Mouse (Mus musculus) neural tube, embryonic 14.5 days (tissue): ENCODE measurements at regions not wholly inside any gene's neighbourhood (a gene's known extent, or its start where the extent isn't known, plus 50 kb on each side); places are given as distances from the start of the nearest gene placed in this dataset.

Experiments used
- ATAC-seq: fragments of 200-750 bp; cut with Nextera tagmentation; 2 replicates; pipeline ENCODE4 v1.8.0; 2017; ENCODE audit warnings: low read depth, mild to moderate bottlenecking, moderate TSS enrichment, moderate library complexity
- H3K27ac ChIP-seq: fragments of 300-500 bp; sonication (generic); 2 replicates; pipeline ENCODE4 v1.5.1; 2014; ENCODE audit warnings: low read depth, mild to moderate bottlenecking, control low read depth, low read length, moderate library complexity, mixed read lengths
- H3K27me3 ChIP-seq: fragments of 300-500 bp; sonication (generic); 2 replicates; pipeline ENCODE4 v1.6.1; 2014; ENCODE audit warnings: low read length; ENCODE audit not compliant: control insufficient read depth, insufficient read depth
- H3K36me3 ChIP-seq: fragments of 300-500 bp; sonication (generic); 2 replicates; pipeline ENCODE4 v1.6.1; 2014; ENCODE audit warnings: low read length, mixed read lengths; ENCODE audit not compliant: control insufficient read depth, insufficient read depth
- H3K4me1 ChIP-seq: fragments of 300-500 bp; sonication (generic); 2 replicates; pipeline ENCODE4 v1.6.1; 2014; ENCODE audit warnings: low read length; ENCODE audit not compliant: control insufficient read depth, insufficient read depth
- H3K4me2 ChIP-seq: fragments of 300-500 bp; sonication (generic); 2 replicates; pipeline ENCODE4 v1.6.1; 2014; ENCODE audit warnings: mild to moderate bottlenecking, low read depth, low read length, control low read depth
- H3K4me3 ChIP-seq: fragments of 300-500 bp; sonication (generic); 2 replicates; pipeline ENCODE4 v1.5.1; 2014; ENCODE audit warnings: low read depth, low read length, control low read depth, mixed read lengths
- H3K9ac ChIP-seq: fragments of 300-500 bp; sonication (generic); replicated peaks from 2 replicates; pipeline ENCODE4 v1.6.1; 2014; ENCODE audit warnings: low read depth, mild to moderate bottlenecking, control low read depth, low read length, mixed read lengths
- H3K9me3 ChIP-seq: fragments of 300-500 bp; sonication (generic); 2 replicates; pipeline ENCODE4 v1.6.1; 2016; ENCODE audit warnings: low read length; ENCODE audit not compliant: control insufficient read depth
- WGBS: fragments of 180-500 bp; shearing (Covaris S2); extraction: QIAGEN DNeasy Blood & Tissue Kit; methylation state at CpG from one replicate; pipeline ENCODE4 v1.1.7; 2014; 5-methylcytosine and 5-hydroxymethylcytosine counted together

DNA sequence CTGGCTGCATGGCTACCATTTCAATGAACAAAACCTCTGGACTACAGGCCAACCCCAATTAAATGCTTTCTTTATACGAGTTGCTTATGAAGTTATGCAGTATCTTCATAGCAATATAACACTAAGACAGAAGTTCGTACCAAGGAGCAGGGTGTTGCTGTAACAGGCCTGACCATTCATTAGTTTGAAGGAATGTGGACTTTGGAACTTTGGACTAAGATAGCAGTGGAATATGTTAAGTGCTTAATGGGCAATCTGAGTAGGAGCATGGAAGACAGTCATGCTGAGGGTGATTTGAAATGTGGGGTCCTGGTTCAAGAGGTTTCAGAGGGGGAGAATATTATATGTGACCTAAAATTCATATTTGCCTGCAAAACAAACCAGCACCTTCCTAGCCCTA is 623.8 kb downstream of the Tmem114 start:
- no peak for ATAC-seq
- H3K36me3 ChIP-seq = no peaks in the 10 kb centered on the region
- no peaks in the 10 kb centered on the region for H3K9me3 ChIP-seq
- no peaks in the 10 kb centered on the region for H3K27me3 ChIP-seq
- H3K4me3 ChIP-seq = no peak overlapping the region
- H3K4me2 ChIP-seq = no peak overlapping the region
- H3K27ac ChIP-seq = no peak overlapping the region
- H3K9ac ChIP-seq = no peak overlapping the region
- no peaks in the 10 kb centered on the region for H3K4me1 ChIP-seq
- 90% methylated on average over 2 of the region's 2 CpGs for WGBS

DNA sequence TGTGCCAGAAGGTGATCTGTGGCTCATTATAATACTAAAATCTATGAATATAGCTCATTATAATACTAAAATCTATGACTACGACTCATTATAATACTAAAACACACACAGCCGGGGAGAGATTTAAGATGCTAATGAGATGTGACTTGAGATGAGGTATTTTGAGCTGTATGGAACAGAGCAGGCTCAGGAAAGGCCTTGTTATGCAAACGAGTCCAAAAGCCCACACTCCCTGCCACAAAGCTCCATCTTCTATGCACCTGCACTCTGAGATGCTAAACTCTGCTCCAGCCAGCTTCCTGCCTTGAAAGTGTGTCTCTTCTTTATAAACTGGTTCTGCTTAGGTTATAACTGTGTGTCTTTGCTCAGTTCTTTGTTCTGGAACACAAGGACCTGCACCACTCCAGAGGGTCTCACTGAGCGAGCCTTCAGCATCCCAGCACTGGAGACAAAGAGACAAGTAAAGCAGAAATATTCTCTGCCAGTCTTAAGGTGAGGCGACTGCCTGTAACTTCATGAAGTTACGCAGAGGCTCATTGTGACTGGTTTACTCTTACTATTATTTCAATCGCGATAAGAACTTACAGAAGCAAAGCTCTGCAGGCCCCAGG is 627.7 kb downstream of the Tmem114 start:
- Histone ChIP-seq H3K4me1 (no peaks in the 10 kb centered on the region), H3K9ac (no peak overlapping the region), H3K4me2 (no peak overlapping the region), H3K27me3 (no peaks in the 10 kb centered on the region), H3K27ac (no peak overlapping the region), H3K4me3 (no peak overlapping the region), H3K36me3 (no peaks in the 10 kb centered on the region), H3K9me3 (no peaks in the 10 kb centered on the region)
- 46% methylated on average over 8 of the region's 8 CpGs for WGBS
- no peak for ATAC-seq

DNA sequence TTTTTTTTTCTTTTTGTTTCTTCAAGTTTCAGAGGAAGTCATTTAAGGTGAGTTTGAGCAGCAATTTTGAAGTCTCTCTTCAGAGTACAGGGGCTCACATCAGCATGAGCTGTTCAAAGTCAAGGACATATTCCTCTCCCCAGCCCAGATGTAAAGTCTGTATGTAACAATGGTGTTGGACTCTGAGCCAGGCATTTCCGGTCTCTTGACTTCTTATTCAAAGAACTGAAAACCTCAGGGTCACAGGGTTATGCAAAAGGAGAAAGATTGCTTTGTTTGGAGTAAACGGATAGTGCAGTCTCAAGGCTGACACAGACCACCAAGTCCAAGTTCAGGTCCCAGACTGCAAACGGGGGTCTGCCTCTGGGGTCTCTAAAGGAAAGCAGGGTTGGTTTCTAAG is 629.4 kb downstream of the Tmem114 start:
- 56% methylated on average over 3 of the region's 3 CpGs for WGBS
- ATAC-seq = no peak

DNA sequence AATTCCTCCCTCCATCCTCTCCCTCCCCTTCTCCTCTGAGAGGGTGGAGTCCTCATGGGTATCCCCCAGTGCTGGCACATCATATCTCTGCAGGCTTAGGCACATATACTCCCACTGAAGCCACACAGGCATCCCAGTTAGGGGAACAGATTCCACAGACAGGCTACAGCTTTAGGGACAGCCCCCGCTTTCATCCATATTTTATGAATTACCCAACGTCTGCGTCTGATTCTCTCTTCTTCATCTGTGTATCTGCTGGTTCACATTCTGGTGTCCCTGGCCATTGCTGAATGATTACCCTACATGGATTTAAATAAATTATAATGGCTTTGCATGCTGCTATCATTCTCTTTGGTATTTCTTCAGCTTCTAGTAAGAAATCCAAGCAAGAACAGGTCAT is 632.4 kb downstream of the Tmem114 start:
- ATAC-seq = no peak
- 76% methylated on average over 3 of the region's 3 CpGs for WGBS
- Histone ChIP-seq H3K9me3 (no peaks in the 10 kb centered on the region), H3K27ac (no peak overlapping the region), H3K4me2 (no peak overlapping the region), H3K27me3 (no peaks in the 10 kb centered on the region), H3K36me3 (no peaks in the 10 kb centered on the region), H3K9ac (no peak overlapping the region), H3K4me1 (no peaks in the 10 kb centered on the region), H3K4me3 (no peak overlapping the region)

More for the DNA sequence above, 629.4 kb downstream of the Tmem114 start:
- H3K4me3 ChIP-seq = no peak overlapping the region
- H3K27ac ChIP-seq = no peak overlapping the region
- no peak overlapping the region for H3K9ac ChIP-seq
- no peaks in the 10 kb centered on the region for H3K27me3 ChIP-seq
- H3K9me3 ChIP-seq = no peaks in the 10 kb centered on the region
- no peak overlapping the region for H3K4me2 ChIP-seq
- no peaks in the 10 kb centered on the region for H3K36me3 ChIP-seq
- no peaks in the 10 kb centered on the region for H3K4me1 ChIP-seq

DNA sequence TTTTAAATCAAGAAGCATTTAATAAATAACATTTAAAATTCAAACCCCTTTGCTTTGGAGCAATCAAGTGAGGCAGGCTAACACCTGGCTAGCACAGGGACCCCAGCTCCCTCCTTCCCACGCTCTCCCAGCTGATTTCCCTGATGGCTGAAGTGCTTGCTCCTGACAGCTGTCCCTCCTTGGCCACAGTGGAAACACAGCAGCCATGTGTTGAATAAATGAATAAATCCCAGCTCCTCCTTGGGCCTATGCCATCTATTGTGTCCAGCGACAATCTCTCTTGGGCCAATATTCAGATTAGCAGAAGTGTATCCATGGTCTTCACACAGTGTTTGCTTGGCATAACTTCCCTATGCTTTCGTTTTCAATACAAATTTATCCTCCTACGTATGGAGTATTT is 634.7 kb downstream of the Tmem114 start:
- Histone ChIP-seq H3K9ac (no peak overlapping the region), H3K9me3 (no peaks in the 10 kb centered on the region), H3K27ac (no peak overlapping the region), H3K27me3 (no peaks in the 10 kb centered on the region), H3K4me2 (no peak overlapping the region), H3K4me3 (no peak overlapping the region), H3K4me1 (no peaks in the 10 kb centered on the region), H3K36me3 (no peaks in the 10 kb centered on the region)
- 60% methylated on average over 4 of the region's 4 CpGs for WGBS
- no peak for ATAC-seq

DNA sequence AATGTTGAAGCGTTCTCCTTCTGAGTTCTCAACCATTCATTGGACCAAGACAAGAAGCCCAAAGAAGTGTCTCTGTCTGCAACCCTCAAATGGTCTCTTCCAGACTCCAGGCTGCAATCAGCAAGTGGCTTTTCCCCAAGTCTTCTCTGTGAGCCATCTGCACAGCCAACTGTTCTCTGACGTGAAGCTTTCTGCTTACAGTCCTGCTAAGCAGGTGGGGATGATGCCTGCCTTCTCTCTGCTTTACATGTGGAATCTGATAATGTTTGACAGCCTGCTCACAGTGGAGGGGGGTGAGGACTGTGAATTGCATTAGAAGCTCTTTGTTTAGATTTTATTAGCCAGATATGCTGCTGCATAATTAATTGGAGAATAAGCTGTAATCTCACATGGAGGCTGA is 636.7 kb downstream of the Tmem114 start:
- H3K27ac ChIP-seq = peak overlapping the region; percentile 44
- no peak overlapping the region for H3K4me2 ChIP-seq
- H3K27me3 ChIP-seq = no peaks in the 10 kb centered on the region
- H3K36me3 ChIP-seq = no peaks in the 10 kb centered on the region
- no peak overlapping the region for H3K4me3 ChIP-seq
- H3K9me3 ChIP-seq = no peaks in the 10 kb centered on the region
- H3K9ac ChIP-seq = no peak overlapping the region
- 51% methylated on average over 2 of the region's 2 CpGs for WGBS
- no peak; the same call in 1 of the 2 replicates for ATAC-seq
- no peaks in the 10 kb centered on the region for H3K4me1 ChIP-seq

DNA sequence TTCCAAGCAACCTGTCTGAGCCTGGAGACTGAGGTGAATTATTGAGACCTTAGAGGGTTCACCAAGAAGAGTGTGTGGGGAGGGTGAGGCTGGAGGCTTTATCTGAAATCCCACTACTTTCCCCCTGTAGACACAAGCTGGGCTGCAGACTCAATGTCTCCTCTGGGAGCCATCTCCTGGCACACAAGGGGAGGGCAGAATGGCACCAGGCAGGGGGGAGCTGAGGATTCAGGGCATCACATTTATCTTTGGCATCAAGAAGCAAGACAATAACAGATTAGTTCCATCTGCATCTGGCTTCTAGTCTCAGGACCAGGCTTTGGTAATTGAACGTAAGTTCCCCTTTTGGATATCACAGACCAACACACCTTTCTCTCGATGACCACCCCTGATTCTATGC is 643.4 kb downstream of the Tmem114 start:
- Histone ChIP-seq H3K4me3 (no peak overlapping the region), H3K27me3 (no peaks in the 10 kb centered on the region), H3K9me3 (no peaks in the 10 kb centered on the region), H3K36me3 (no peaks in the 10 kb centered on the region), H3K27ac (no peak overlapping the region), H3K9ac (no peak overlapping the region), H3K4me1 (0 out of 2 replicates have a peak, but pooled peaks cover 3% of the 10 kb centered on the region), H3K4me2 (no peak overlapping the region)
- no peak for ATAC-seq
- WGBS = 74% methylated on average over 2 of the region's 2 CpGs

DNA sequence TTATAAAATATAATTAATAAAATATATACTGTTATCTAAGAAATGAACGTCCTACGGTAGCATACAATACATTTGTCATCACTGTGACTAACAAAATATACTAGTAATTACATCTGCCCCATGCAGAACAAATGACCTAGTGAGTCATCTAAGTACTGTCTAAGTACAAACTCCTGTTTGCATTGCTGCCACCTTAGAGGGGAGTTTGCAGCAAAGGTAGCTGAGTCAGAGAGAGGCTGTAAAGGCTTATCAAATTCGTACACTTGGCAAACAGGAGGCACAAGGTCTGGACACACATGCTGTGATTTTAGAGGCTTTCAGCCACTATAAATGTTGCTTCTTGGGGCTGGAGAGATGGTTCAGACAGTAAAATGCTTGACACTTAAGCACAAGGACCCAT is 649.3 kb downstream of the Tmem114 start:
- Histone ChIP-seq H3K4me3 (no peak overlapping the region), H3K27me3 (no peaks in the 10 kb centered on the region), H3K9me3 (no peaks in the 10 kb centered on the region), H3K36me3 (no peaks in the 10 kb centered on the region), H3K4me2 (no peak overlapping the region), H3K9ac (no peak overlapping the region), H3K4me1 (no peaks in the 10 kb centered on the region), H3K27ac (no peak overlapping the region)
- WGBS = 89% methylated on average over 3 of the region's 3 CpGs
- no peak for ATAC-seq

DNA sequence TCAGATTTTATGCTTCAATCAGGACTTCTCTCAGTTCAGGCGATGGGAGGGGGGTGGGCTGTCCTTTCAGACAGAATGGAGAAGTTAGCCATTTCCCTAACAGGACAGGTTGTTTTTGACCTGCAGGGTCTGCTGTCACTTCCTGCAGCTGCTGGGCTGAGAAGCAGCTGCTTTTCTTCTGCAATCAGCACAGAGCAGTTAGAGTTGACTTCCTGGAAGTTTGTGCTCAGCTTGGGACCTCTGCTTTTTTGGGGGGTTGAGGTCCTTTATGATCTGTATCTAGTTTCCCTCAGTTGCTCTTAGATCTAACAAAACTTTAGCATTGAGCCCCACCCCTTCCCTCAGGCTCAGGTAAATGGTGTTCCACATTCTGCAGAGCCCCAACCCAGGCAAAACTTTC is 656.5 kb downstream of the Tmem114 start:
- Histone ChIP-seq H3K27ac (no peak overlapping the region), H3K36me3 (no peaks in the 10 kb centered on the region), H3K27me3 (no peaks in the 10 kb centered on the region), H3K4me1 (no peaks in the 10 kb centered on the region), H3K9me3 (no peaks in the 10 kb centered on the region), H3K4me3 (no peak overlapping the region), H3K9ac (no peak overlapping the region), H3K4me2 (no peak overlapping the region)
- no peak for ATAC-seq
- WGBS = 39% methylated on average over 1 of the region's 1 CpGs
